Mouse (Mus musculus) layer of hippocampus, adult 9-11 months (tissue): ENCODE results near the gene Etl4.

ENCODE experiments used
- DNase-seq: peaks from one replicate; pipeline ENCODE4 v3.0.0; 2022

The Etl4 gene

DNA sequence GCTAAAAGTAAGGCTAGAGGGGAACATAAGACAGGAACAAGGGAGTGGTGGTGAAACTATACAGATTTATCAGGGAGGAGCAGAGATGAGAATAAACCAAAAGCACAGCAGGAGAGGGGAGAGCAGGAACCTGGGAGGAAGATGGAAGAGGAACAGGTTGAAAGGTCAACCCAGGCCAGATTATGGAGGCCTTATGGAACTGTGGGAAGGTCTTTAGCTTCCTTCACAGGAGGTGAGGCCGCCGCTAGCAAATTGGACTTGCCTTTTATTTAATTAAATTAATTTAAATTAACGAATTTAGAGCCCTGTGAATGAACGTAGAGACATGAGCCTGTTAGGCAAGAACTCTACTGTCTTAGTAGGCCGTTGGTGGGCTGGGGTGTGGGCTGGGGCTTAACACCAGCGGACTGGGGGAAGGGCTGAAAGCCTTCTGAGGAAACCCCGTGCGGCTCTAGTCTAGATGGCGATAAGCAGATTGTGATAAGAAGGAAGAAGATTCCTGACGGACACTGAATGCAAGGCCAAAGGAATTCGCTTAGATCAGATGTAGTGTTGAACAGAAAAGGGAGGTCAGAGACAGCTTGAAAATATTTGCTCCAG, 612.2 kb downstream of the Etl4 start:
- DNase-seq, result no peak

DNA sequence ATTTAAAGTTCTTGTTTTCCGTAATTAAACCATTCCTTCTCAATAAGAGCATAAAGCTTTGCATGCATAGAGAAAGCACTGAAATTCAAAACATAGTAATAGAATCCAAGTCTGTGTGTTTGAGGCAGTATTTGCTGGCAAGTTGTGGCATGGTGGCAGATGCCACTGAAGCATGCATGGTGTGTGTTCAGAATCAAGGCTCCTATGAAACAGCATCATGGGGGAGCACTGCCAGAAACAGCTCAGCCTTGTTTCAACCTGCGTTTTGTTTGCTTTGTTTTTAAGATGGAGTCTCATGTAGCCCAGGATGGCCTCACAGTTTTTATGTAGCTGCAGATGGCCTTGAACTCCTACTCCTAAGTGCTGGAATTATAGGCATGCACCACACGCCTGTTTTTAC, 614.1 kb downstream of the Etl4 start:
- peak; percentile 29 for DNase-seq

DNA sequence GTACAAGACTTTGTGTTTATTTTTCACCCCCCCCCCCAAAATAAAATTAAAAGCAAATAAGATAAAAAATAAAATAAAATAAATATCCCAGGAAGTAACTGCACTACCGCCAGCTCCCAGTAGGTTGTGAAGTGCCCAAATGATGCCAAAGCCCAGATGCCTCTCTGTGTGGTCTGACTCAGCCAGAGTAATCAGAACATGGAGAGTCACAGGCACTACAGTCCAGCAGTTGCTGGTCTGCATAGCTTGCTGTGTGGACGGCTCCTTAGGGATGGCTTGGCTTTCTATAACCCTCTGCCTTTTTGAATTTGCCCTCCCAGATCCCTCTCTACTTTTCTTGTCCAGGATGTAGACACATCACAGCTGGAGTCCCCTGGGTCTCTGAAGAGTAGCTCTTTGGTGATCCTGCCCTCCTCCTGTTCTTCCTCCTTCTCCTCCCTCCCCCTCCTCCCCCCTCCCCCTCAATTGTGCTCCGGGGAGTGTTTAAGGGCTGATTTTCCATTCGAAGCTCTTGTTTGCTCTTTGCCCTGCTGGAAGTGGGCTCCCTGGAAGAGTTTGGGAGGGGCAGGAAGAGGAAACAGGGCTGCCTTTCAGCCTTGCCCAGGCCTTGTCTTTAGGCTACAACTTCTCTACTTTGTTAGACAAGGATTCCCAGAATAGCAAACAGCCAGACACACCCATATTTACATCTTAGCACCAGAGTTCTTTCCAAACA, 616.5 kb downstream of the Etl4 start:
- no peak for DNase-seq

DNA sequence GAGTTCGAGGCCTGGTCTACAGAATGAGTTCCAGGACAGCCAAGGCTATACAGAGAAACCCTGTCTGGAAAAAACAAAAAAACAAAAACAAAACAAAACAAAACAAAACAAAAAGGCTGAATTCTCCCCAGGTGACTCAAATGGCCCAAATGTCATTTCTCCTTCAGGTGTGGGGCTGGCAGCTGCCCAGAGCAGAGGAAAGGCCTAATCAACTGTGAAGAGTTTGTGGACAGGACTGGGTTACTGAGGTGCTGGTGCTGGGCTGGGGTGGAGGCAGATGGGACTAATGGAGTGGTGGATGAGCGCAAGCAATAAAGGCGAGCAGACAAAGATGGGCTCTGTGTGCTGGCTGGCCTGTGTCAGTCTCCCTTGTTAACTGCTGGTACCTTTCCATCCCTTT, 617.3 kb downstream of the Etl4 start:
- no peak for DNase-seq

DNA sequence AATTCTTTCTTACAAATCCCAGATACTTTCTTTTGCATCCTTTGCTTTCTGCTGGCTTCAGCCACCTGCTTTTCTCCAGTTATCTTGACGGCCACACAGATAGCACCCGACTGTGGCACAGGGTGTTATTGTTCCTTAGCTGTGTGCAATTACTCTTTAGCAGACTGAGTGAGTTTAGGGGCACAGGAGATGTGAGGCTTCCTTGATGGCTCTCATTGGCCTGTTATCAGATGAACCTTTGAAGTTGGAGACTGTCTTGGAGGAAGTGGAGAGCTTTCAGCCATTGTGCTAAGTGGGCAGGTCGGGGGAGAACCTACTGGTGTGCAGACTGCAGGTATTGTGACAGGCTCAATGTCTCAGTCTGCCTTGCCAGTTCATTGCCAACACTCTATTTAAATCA, 623.0 kb downstream of the Etl4 start:
- DNase-seq, result no peak

DNA sequence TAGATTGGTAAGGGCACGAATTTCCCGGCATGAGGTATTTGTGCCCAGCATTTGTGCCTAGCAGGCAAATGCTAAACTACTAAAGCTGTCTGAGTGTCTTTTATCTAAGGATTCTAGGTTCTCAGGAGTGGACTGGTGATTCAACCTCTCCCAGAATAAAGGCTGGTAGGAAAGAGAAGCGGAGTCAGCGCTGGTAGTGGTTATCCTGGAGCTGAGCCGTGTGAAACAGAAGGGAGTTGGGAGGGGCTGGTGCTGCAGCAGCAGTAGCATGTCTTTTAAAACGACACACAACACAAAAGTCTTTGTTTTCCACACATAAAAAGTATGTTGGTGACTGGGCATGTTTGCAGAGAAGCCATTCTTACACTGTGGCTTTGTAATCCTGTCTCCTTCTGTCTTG, 628.2 kb downstream of the Etl4 start:
- DNase-seq, result no peak

DNA sequence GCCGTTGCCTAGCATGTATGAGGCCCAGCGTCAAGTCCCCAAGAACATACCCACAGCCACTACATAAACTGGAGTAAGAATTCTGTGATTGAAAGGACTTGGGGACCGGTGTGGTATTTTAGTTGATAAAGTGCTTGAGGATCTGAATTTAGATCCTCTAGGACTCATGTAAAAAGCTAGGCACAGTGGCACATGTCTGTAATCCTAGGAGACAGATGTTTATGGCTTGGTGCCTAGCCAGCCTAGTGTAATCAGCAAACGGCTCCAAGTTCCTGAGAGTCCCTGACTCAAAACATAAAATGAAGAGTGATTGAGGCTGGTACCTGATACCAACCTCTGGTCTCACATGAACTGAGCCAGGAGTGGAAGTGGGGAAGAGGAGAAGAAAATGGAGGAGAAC, 629.3 kb downstream of the Etl4 start:
- no peak for DNase-seq

DNA sequence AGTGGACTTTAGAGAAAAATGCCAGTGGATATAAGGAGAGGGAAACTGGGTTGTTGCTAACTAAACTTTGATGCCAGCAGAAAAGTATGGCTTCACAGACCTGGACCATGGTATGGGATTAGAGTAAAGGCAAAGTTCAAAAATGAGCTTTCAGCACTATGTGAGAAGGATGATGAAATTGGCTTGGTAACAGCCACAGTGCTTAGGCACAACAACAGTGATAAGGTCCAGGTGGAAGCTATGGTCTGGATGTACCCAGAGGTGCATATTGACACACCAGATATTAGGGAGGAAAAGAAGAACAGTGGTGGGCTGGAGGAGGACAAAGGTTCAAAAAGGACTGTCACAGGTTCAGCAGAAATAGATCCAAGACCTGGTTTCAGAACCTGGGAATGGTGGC, 631.7 kb downstream of the Etl4 start:
- no peak for DNase-seq

DNA sequence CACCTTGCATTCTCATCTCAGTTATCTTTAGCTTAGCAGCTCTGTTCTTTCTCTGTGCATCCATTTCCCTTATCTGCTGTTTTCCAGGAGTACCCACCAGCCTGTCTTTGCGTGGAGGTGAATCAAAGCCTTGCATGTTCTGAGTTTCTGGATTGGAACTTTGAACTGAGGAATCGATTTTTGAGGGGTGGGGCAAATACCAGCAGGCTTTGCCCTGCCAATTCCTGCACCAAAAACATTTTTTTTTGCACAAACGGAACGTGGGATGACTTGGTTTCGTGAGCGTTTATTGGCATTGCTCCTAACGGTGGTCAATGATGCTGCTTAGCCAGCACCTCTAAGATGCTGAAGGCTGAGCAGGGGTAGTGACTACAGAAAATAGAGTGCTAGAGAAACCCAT, 632.7 kb downstream of the Etl4 start:
- no peak for DNase-seq

DNA sequence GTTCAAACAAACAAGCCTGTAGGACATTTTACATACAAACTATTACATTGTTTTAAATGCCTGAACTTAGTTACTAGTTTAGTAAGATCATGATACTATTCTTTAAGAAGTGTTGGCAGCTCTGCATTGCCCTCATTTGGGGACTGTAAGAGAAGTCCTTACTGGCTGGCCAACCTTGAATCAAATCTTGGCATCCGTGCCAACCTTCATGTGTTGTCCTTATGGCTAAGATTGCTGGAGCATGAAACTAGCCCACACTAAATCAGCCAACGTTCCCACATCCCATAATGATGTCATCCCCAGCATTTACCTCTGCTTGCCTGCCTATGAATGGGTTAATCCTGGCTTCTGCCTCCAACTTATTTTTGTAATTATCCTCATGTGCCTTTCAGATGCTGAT, 636.0 kb downstream of the Etl4 start:
- no peak for DNase-seq

DNA sequence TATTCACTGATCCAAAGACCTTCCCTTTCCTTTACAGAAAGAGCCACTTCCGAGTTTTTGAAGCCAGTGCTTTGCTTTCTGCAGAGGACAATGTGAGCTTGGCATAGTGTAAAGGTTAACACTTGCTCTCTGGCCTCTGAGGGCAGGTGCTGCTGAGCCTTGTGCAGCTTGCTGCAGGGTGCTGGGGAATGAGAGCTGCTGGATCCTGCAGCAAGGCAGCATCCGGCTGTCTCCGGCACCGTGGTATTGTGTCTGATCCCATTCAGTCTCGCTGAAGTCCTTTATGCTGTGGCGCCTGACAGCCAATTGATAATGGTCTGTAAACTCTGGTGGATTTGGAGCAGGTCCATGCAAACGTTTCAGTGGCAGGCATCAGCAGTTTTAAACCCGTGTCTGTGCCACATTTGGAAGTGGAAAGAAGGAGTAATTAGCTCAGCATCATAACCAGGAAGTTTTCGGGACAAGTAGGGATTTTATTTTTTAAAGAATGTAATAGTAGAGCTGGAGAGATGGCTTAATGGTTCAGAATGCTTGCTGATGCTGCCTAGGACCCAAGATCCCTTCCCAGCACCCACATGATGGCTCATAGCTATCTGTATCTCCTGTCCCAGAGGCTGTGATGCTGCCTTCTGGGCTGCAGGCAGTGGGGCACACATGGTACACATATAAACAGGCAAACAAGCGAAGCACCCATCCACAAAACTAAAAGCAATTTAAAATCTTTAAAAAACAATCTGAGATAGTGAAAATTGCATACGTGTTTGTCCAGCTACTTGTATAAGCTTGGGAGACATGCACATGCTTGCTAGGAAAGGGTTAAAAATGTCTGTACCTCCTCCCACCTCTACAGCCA, 637.1 kb downstream of the Etl4 start:
- no peak for DNase-seq

DNA sequence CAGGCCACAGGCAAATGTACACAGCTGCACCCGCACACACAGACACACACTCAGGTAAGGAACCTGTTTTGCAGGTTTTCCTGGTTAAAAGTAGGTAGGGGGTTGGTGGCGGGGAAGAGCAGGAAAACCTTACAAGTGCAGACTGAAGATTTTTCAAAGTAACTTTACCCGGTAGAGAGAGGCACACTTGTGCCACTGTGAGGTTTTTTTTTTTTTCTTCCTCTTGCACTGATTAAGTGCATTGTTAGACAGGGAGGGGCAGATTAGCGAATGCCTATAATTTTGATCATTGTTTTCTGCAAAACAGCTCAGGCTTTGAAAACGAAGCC, 637.7 kb downstream of the Etl4 start:
- no peak for DNase-seq

DNA sequence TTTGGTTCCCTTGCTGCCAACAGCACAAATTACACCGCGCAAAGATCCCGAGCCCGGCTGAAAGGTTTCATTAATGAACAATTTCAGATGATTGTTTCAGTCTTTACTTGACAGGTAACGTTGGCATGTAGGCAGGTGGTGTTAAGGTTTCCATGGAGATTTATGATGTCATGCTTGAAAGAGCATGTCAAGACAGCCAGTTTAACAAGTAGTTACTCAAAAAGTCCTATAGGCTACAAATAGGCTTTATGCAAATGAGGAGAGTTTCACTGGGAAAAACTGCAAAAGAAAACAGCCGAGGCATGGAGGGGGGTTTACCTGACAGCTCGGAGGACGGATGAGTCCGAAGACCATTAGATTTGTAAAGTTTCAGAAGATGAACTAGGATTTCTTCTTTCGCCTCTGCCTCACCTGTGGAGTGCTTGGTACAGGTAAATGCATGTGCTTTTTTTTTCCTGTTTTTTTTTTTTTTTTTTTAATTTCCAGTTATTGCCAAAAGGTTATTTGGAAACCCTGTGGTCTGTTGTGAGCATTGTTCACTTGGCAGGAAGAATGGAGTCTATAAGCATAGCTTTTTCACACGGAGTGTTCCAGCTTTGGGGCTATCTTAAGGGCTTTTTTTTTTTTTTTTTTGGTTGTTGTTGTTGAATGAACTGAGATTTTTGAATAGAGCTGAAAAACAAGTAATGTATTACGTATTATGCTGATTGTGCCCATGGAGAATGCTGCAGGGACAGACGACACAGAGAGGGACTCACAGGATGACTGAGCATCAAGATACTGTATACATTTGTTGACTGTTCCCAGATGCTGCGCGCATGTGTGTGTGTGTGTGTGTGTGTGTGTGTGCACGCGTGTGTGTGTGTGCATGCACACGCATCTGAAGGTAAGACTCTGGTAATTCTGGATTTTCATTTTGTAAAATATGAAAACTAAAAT, 638.4 kb downstream of the Etl4 start:
- DNase-seq, result no peak

DNA sequence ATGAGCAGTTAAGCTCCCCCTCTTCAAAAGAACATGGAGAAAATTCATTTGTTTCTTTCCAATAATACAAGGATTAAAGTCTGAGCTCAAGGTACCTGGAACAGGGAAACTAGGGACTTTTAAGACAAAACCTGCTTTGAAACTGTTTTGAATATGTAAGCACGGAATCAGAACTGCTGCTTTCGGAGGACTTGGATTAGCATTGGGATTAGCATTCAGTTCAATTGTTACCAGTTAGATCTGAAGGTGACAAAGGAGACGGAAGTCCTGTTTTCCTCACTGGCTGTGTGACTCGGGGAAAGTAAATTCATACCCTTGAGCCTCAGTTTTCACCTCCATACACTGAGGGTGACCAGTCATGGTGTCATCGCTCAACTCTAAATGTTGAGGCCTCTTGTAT, 639.5 kb downstream of the Etl4 start:
- DNase-seq, result no peak

DNA sequence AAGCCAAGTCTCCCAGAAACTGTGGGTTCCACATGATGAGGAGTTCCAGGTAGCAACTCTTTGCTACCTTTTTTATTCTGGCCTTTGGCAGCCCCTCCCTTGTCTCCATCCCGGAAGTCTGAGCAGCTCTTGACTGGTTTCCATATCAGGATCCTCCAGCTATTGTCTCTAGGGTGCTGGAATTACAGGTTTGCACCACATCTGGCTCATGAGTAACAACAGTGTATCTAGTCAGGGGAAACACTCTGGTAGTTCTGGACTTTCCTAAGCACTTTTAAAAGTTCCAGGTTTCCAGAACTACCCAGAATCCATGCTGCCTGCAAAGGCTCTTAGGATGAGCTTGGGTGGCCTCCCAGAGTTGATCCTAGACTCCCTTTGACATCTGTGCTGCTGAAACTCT, 640.4 kb downstream of the Etl4 start:
- no peak for DNase-seq

DNA sequence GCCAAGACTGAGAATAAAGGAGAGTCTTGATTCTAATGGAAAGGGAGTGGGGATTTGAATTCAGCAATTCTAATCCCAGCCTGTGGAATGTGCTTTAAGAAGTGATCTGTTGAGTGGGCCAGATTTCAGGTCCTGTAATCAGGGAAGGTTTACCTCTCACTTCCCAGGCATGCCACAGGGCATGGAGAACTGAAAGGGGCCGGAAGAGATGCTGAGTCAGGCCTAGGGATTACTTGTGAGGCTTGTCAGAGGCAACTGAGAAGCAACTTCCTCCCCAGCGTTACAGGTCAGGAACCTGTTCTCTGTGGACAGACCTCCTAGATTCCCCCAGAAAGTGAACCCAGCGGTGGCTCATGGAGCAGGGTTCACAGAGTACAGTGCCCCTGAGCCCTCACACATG, 646.1 kb downstream of the Etl4 start:
- DNase-seq, result no peak

DNA sequence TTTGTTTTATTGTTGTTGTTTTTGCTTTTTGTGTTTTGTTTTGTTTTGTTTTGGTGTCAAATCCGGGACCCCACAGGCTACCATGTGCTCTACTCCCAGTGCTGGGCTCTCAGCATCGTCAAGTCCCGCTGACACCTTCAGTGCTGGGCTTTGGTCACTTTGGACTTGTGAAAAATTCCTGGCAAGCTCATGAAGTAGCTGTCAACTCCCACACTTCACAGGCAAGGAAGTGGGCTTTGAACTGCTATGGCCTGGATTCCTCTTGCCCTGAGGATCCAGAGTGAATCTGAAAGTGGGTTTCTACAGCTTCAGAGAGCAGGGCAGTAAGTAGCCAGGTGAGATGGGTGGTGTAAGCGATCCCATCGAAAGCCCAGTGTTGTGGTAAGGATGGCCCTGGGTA, 649.5 kb downstream of the Etl4 start:
- no peak for DNase-seq

DNA sequence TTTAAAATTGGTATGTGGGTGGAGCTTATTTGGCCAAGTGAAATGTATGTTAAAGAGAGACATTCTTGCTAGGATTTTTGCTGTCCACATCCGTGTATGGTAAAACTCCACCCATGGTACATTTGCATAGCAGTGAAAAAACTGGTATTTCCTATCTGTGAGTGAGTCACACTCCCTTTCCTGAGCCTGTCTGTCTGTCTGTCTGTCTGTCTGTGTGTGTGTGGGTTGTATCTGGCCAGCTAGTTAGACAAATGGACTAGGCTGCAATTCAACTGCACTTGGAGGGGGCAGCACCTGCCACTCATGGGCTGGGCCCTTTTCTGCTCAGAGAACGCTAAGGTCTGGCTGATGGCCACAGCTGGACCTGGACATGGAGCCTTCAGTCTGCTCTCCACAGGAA, 650.1 kb downstream of the Etl4 start:
- no peak for DNase-seq

DNA sequence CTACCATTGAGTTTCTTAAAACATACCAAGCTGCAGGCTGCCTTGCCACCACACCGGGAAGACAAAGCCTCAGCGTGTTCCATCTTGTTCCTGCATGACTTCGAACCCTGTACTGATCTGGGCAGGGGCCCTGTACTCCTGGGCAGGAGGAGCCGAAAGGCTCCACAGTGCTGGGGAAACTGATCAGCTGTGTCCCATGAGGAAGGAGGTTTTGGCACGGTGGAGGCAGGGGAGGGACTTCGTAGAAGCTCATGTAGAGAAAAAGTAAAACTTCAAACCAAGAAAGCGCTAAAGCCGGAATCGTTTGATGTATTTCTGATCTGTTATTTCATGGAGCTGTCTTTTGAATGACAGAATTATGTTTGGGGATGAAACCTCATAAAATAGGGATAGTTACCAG, 651.0 kb downstream of the Etl4 start:
- no peak for DNase-seq

DNA sequence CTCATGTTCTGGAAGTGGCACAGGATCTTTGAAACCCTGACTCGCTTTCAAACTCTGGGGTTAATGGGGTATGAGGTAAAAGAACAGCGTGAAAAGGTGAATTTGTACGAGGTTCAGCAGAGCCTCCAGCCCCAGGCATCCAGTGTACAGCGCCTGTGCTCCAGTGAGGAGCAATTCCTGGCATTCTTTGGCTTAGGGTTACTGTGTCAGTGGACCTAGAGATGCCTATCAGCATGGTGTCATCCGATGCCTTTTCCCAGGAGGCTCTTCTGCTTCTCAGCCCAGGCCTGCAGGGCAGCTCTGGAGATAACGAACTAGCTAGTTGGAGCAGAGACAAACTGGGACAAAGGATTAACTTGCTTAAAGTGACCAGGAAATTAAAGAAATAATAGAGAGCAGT, 653.5 kb downstream of the Etl4 start:
- DNase-seq, result no peak

DNA sequence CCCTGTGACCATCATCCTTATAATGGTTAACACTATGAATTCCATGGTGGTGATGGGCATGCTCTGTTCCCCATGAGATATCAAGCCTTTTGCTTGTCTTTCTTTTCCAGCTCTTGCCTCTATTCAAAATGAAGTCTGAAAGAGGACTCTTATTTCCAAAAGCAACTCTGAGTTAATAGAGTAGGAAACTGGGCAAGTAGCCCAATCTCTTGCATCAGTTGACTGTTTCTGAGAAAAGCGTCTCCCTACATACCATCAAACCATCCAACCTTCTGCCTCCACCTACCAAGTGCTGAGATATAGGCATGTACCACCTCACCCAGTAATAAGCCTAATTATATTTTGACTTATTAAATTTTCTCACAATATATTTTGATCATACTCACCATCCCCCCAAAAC, 658.9 kb downstream of the Etl4 start:
- no peak for DNase-seq

DNA sequence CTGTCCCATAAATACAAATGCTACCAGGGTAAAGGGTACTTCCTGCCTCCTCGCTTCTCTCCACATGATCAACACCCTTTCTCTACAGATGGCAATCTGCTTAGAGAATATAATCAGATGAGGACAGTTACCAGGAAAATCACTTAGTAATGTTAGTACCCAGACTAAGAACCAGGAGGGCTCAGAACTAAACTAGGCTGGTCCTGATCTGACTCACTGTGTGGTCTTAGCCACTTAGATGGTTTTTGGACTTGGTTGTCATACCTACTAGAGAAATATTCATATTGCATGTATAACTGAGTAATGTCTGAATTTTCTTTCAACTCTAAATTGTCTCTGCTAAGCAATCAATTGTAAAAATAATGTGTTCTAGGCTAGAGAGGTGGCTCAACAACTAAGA, 662.4 kb downstream of the Etl4 start:
- no peak for DNase-seq

DNA sequence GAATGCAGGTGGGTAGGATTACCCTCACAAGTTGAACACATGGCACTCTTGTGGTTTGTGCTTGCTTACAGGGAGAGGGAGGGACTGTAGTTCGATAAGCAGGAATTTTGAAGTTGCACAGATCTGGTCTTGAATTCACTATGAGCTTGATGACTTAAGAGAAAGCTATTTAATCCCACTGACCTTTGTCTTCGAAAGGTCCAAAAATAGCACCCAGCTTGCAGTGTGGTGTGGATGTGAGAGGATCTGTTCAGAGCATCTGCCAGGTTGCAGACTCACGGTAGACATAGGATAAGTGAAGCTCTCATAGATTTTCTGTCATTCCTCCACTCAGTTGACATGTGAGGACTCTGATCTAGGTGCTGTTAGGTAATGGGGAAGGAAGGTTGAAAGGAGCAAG, 670.8 kb downstream of the Etl4 start:
- DNase-seq, result no peak
